Mouse (Mus musculus): ENCODE measurements around the gene Mettl7b. TPM values are rescaled to one million over a fixed set of nuclear protein-coding genes. Genes with fewer than 3 reads are reported as not detected.

The Mettl7b gene
- total and polyA plus RNA-seq, 2 experiments from 2014 or later = not detected

DNA sequence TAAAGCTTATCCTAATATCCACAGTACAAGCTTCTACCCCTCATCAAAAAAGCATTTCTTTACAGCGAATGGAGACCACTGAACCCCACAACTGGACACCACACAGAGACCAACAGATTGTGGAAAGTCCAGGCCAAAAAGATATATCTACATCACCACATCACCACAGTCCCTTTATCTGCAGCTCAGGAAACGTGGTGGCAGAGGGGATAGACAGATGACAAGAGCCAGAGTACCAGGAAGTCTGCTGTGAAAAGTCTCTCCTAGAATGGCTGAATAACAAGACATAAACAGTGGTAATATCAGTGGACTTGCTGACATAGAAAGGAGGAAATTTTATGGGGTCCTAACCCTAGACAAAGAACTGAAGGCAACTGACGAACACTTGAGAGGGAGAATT lies 15.6 kb upstream of the Mettl7b start:
- ATAC-seq (ENCODE audit: insufficient read depth, low read depth) (no peak), DNase-seq (ENCODE audit: low spot score) (no peak)
- no peaks in the 10 kb centered on the region for H3K4me1 ChIP-seq (ENCODE audit: control insufficient read depth, insufficient read depth)
- no peak for TF ChIP-seq CTCF (IDR thresholded peaks at IDR 0.05; ENCODE audit: low read depth)
- TF ChIP-seq EP300 (IDR thresholded peaks at IDR 0.05; ENCODE audit: low read depth) = no peak
- H3K9me3 ChIP-seq (replicated peaks; ENCODE audit: control insufficient read depth, low read length) = no peaks in the 10 kb centered on the region
- H3K9ac ChIP-seq (replicated peaks; ENCODE audit: low read depth, low read length) = no peak overlapping the region
- no peaks in the 10 kb centered on the region for H3K36me3 ChIP-seq (replicated peaks; ENCODE audit: control insufficient read depth, insufficient read depth, low read length)
- no peak overlapping the region for H3K4me3 ChIP-seq (ENCODE audit: low read depth, low read length)
- no peak overlapping the region for H3K4me2 ChIP-seq (ENCODE audit: low read depth, low read length)
- no peak overlapping the region for H3K27ac ChIP-seq (ENCODE audit: low read depth)
- WGBS = 33% methylated on average over 3 of the region's 3 CpGs
- no peaks in the 10 kb centered on the region for H3K27me3 ChIP-seq (ENCODE audit: control insufficient read depth, insufficient read depth, low read length)

DNA sequence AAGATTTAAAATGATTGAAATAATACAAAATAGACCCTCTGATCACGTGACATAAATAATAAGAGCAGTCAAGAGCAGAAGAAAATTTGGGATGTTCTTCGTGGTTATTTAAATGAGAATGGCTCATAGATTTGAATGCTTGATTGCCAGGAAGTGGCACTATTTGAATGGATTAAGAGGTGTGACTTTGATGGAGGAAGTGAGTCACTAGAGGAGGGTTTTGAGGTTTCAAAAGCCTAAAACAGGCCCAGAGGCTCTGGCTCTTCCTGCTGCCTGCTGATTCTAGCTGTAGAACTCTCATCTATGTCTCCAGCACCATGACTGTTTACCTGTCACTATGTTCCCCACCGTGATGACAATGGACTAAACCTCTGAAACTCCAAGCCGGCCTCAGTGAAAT lies 12.1 kb upstream of the Mettl7b start:
- no peak for TF ChIP-seq CTCF (IDR thresholded peaks at IDR 0.05; ENCODE audit: low read depth)
- TF ChIP-seq EP300 (IDR thresholded peaks at IDR 0.05; ENCODE audit: low read depth) = no peak
- no peaks in the 10 kb centered on the region for H3K27me3 ChIP-seq (ENCODE audit: control insufficient read depth, insufficient read depth, low read length)
- no peak for DNase-seq (ENCODE audit: low spot score)
- H3K27ac ChIP-seq (ENCODE audit: low read depth) = no peak overlapping the region
- no peak overlapping the region for H3K9ac ChIP-seq (replicated peaks; ENCODE audit: low read depth, low read length)
- H3K4me1 ChIP-seq (ENCODE audit: control insufficient read depth, insufficient read depth) = no peaks in the 10 kb centered on the region
- H3K36me3 ChIP-seq (replicated peaks; ENCODE audit: control insufficient read depth, insufficient read depth, low read length) = no peaks in the 10 kb centered on the region
- H3K4me2 ChIP-seq (ENCODE audit: low read depth, low read length) = no peak overlapping the region
- 65% methylated on average over 4 of the region's 4 CpGs for WGBS
- no peak overlapping the region for H3K4me3 ChIP-seq (ENCODE audit: low read depth, low read length)
- H3K9me3 ChIP-seq (replicated peaks; ENCODE audit: control insufficient read depth, low read length) = no peaks in the 10 kb centered on the region
- no peak for ATAC-seq (ENCODE audit: insufficient read depth, low read depth)

DNA sequence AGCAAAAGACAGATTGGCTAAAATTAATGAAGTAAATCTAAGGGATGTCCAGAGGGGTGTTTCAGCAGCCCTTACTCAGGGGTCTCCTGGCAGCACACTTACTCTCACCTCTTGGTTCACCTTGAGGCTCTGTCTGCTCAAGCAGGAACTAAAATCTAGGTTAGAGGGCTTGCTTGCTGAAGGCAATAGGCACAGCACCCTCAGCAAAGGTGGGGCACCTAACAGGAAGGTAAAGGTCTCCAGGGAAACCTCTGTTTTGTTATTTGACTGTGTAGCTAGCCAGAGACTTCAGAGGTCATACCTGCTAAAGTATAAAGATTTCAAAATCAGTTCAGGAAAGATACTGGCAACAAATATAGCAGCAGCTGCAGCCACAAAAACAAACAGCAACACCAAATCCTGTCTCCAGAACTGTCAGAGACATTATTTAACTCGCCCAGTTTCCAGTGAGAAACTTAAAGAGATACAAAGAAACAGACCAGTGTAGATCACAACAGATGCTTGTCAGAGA lies 10.0 kb upstream of the Mettl7b start:
- no peaks in the 10 kb centered on the region for H3K27me3 ChIP-seq (ENCODE audit: control insufficient read depth, insufficient read depth, low read length)
- H3K27ac ChIP-seq (ENCODE audit: low read depth) = no peak overlapping the region
- no peak overlapping the region for H3K4me2 ChIP-seq (ENCODE audit: low read depth, low read length)
- no peaks in the 10 kb centered on the region for H3K4me1 ChIP-seq (ENCODE audit: control insufficient read depth, insufficient read depth)
- H3K4me3 ChIP-seq (ENCODE audit: low read depth, low read length) = no peak overlapping the region
- no peak for ATAC-seq (ENCODE audit: insufficient read depth, low read depth)
- no peak for DNase-seq (ENCODE audit: low spot score)
- TF ChIP-seq CTCF (IDR thresholded peaks at IDR 0.05; ENCODE audit: low read depth) (no peak), EP300 (IDR thresholded peaks at IDR 0.05; ENCODE audit: low read depth) (no peak)
- whole genome bisulfite sequencing = 29% methylated on average over 1 of the region's 1 CpGs
- H3K9ac ChIP-seq (replicated peaks; ENCODE audit: low read depth, low read length) = no peak overlapping the region
- H3K9me3 ChIP-seq (replicated peaks; ENCODE audit: control insufficient read depth, low read length) = no peaks in the 10 kb centered on the region
- no peaks in the 10 kb centered on the region for H3K36me3 ChIP-seq (replicated peaks; ENCODE audit: control insufficient read depth, insufficient read depth, low read length)

- no peak overlapping the region for H3K4me3 ChIP-seq (ENCODE audit: low read depth, low read length)
- TF ChIP-seq EP300 (IDR thresholded peaks at IDR 0.05; ENCODE audit: low read depth) (no peak), CTCF (IDR thresholded peaks at IDR 0.05; ENCODE audit: low read depth) (no peak)
- no peak overlapping the region for H3K27ac ChIP-seq (ENCODE audit: low read depth)
- H3K9ac ChIP-seq (replicated peaks; ENCODE audit: low read depth, low read length) = no peak overlapping the region
- no peaks in the 10 kb centered on the region for H3K9me3 ChIP-seq (replicated peaks; ENCODE audit: control insufficient read depth, low read length)
- H3K4me1 ChIP-seq (ENCODE audit: control insufficient read depth, insufficient read depth) = no peaks in the 10 kb centered on the region
- no peaks in the 10 kb centered on the region for H3K27me3 ChIP-seq (ENCODE audit: control insufficient read depth, insufficient read depth, low read length)
- WGBS = 23% methylated on average over 1 of the region's 1 CpGs
- DNase-seq (ENCODE audit: low spot score) = no peak
- no peak for ATAC-seq (ENCODE audit: insufficient read depth, low read depth)
- H3K4me2 ChIP-seq (ENCODE audit: low read depth, low read length) = no peak overlapping the region
- no peaks in the 10 kb centered on the region for H3K36me3 ChIP-seq (replicated peaks; ENCODE audit: control insufficient read depth, insufficient read depth, low read length)
Observed at GRCm38 (mm10) chr10:128968341-128968749, 7.6 kb upstream of the Mettl7b start.

DNA sequence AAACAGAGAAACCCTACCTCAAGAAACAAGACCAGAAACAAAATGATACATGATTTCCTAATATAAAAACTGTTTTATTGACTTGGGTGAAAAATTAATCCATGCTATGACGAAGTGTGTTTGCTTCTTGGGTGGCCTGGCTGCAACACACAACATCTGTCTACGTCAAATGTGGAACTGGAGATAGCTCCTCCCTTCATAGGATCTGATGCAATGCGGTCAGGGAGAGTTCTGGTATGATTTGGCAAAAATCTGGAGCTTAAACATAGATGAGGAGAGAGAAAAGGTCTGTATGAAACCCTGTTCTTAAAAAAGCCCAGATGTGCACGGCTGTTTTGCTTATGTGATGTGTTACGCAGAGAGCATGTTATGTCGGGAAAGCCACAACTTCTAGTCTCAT lies 5.1 kb upstream of the Mettl7b start:
- Histone ChIP-seq H3K4me1 (ENCODE audit: control insufficient read depth, insufficient read depth) (no peaks in the 10 kb centered on the region), H3K9me3 (replicated peaks; ENCODE audit: control insufficient read depth, low read length) (no peaks in the 10 kb centered on the region), H3K4me2 (ENCODE audit: low read depth, low read length) (no peak overlapping the region), H3K4me3 (ENCODE audit: low read depth, low read length) (no peak overlapping the region), H3K27ac (ENCODE audit: low read depth) (no peak overlapping the region), H3K27me3 (ENCODE audit: control insufficient read depth, insufficient read depth, low read length) (no peaks in the 10 kb centered on the region), H3K36me3 (replicated peaks; ENCODE audit: control insufficient read depth, insufficient read depth, low read length) (no peaks in the 10 kb centered on the region), H3K9ac (replicated peaks; ENCODE audit: low read depth, low read length) (no peak overlapping the region)
- ATAC-seq (ENCODE audit: insufficient read depth, low read depth) = no peak
- DNase-seq (ENCODE audit: low spot score) = no peak
- 74% methylated on average over 6 of the region's 6 CpGs for WGBS
- TF ChIP-seq EP300 (IDR thresholded peaks at IDR 0.05; ENCODE audit: low read depth) (no peak), CTCF (IDR thresholded peaks at IDR 0.05; ENCODE audit: low read depth) (no peak)

DNA sequence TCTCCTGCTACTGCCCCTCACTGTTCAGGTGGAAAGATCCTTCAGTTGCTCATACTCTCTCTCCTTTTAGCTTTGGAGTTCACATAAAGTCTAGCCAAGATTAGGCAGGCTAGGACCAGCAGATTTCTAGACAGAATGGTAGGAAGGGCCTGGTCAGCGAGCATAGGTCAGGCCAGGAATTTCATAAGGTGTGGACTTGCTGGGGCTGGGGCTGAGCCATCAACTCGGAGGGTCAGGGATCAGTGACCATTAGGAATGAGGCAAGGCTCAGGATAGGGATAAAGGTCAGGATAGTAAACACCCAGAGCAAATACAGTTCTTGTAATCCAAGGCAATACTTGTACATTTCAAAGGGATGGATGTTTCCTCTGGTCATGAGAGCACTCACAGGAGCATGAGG lies 4.2 kb upstream of the Mettl7b start:
- TF ChIP-seq EP300 (IDR thresholded peaks at IDR 0.05; ENCODE audit: low read depth) (no peak), CTCF (IDR thresholded peaks at IDR 0.05; ENCODE audit: low read depth) (no peak)
- H3K4me1 ChIP-seq (ENCODE audit: control insufficient read depth, insufficient read depth) = no peaks in the 10 kb centered on the region
- H3K27me3 ChIP-seq (ENCODE audit: control insufficient read depth, insufficient read depth, low read length) = no peaks in the 10 kb centered on the region
- ATAC-seq (ENCODE audit: insufficient read depth, low read depth) (no peak), DNase-seq (ENCODE audit: low spot score) (no peak)
- no peak overlapping the region for H3K27ac ChIP-seq (ENCODE audit: low read depth)
- 81% methylated on average over 2 of the region's 2 CpGs for WGBS
- no peak overlapping the region for H3K9ac ChIP-seq (replicated peaks; ENCODE audit: low read depth, low read length)
- H3K4me2 ChIP-seq (ENCODE audit: low read depth, low read length) = no peak overlapping the region
- H3K4me3 ChIP-seq (ENCODE audit: low read depth, low read length) = no peak overlapping the region
- no peaks in the 10 kb centered on the region for H3K9me3 ChIP-seq (replicated peaks; ENCODE audit: control insufficient read depth, low read length)
- H3K36me3 ChIP-seq (replicated peaks; ENCODE audit: control insufficient read depth, insufficient read depth, low read length) = no peaks in the 10 kb centered on the region
